Mouse (Mus musculus) thymus, adult 2 months (tissue): ENCODE data around the gene Rgs2.

Experiments used
- CTCF ChIP-seq: fragments of 200-500 bp; IDR thresholded peaks from 2 replicates; pipeline ENCODE4 v1.5.1; 2012; ENCODE audit warnings: mild to moderate bottlenecking, control low read depth, low read length, moderate library complexity, borderline replicate concordance; ENCODE audit not compliant: control insufficient read depth, poor library complexity, insufficient read depth; ENCODE audit errors: extremely low read depth
- POLR2A ChIP-seq: fragments of 200-500 bp; IDR thresholded peaks from 2 replicates; pipeline ENCODE4 v1.6.1; 2012; ENCODE audit warnings: mild to moderate bottlenecking, low read length, control low read depth, moderate library complexity; ENCODE audit not compliant: control insufficient read depth, poor library complexity, insufficient read depth; ENCODE audit errors: extremely low read depth

DNA sequence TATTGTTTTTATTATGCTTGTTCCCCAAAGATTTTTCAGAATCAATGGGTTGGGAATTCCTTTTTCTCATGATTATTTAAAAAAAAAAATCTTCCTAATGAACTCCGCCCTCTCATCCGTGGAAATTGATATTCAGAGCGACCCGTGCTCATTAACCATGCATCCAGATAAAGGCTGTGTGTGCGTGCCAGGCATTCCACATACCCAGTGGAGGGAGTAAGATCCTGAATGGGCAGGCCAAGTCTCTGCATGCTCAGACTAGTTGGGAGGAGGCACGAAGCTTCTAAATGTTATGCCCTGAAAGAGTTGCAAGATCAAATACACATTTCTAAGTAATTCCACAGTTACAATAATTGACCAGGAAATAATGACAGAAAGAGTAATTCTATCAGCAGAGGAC, 26.5 kb upstream of the Rgs2 start:
- TF ChIP-seq CTCF = no peak
- no peak for TF ChIP-seq POLR2A
